ENCODE assay signal across 8 mouse cellular contexts in genomic region chr8:89272381-89272815, GRCm38 (mm10).
DNase-seq lines count a peak whose midpoint lies in the region; ATAC-seq and TF ChIP-seq lines count a peak whose summit lies in the region.

No protein-coding gene starts in this region.

- H3K4me2 ChIP-seq in forebrain, postnatal 0 days (ENCODE audit: low read depth), result peak overlapping the region; percentile 61
- H3K4me2 ChIP-seq in kidney, embryonic 15.5 days, result peak overlapping the region; percentile 75
- H3K4me2 ChIP-seq in liver, embryonic 11.5 days, result peak overlapping the region; percentile 60
- peak overlapping the region; percentile 65 for H3K4me2 ChIP-seq in neural tube, embryonic 13.5 days

- H3K4me3 ChIP-seq in forebrain, postnatal 0 days (ENCODE audit: low read depth, low read length), result peak overlapping the region; percentile 32
- peak overlapping the region; percentile 40 for H3K4me3 ChIP-seq in kidney, embryonic 15.5 days (replicated peaks)
- peak overlapping the region; percentile 33 for H3K4me3 ChIP-seq in liver, embryonic 11.5 days (ENCODE audit: low read depth, low read length)
- peak overlapping the region; percentile 35 for H3K4me3 ChIP-seq in neural tube, embryonic 13.5 days

- no peaks in the 10 kb centered on the region for H3K9me3 ChIP-seq in forebrain, postnatal 0 days (ENCODE audit: low read length)
- H3K9me3 ChIP-seq in kidney, embryonic 15.5 days (replicated peaks), result no peaks in the 10 kb centered on the region
- no peaks in the 10 kb centered on the region for H3K9me3 ChIP-seq in liver, embryonic 11.5 days (ENCODE audit: control insufficient read depth, low read length)
- H3K9me3 ChIP-seq in neural tube, embryonic 13.5 days, result no peaks in the 10 kb centered on the region

- no peaks in the 10 kb centered on the region for H3K4me1 ChIP-seq in forebrain, postnatal 0 days (ENCODE audit: insufficient read depth)
- peaks cover 25% of the 10 kb centered on the region for H3K4me1 ChIP-seq in kidney, embryonic 15.5 days
- H3K4me1 ChIP-seq in liver, embryonic 11.5 days (replicated peaks; ENCODE audit: control insufficient read depth, insufficient read depth, low read length), result no peaks in the 10 kb centered on the region
- peaks cover 20% of the 10 kb centered on the region for H3K4me1 ChIP-seq in neural tube, embryonic 13.5 days (replicated peaks)

- ATAC-seq in forebrain, postnatal 0 days, result peak; percentile 42; the same call in 1 of the 2 replicates
- 0 out of 2 replicates have a peak, but pooled peaks have one; percentile 35 for ATAC-seq in kidney, embryonic 15.5 days (replicated peaks; ENCODE audit: low FRiP score)
- no peak for ATAC-seq in liver, embryonic 11.5 days (replicated peaks; ENCODE audit: low FRiP score)
- ATAC-seq in neural tube, embryonic 13.5 days (ENCODE audit: low read depth), result peak; percentile 53; the same call in 1 of the 2 replicates
- no peak for ATAC-seq in erythroid progenitor cell, adult 5-6 weeks (replicated peaks; ENCODE audit: low FRiP score, poor library complexity, severe bottlenecking)

- 2% methylated on average over 28 of the region's 28 CpGs for WGBS in forebrain, postnatal 0 days
- 2% methylated on average over 28 of the region's 28 CpGs for WGBS in kidney, embryonic 15.5 days
- WGBS in liver, embryonic 11.5 days, result 3% methylated on average over 28 of the region's 28 CpGs
- WGBS in neural tube, embryonic 13.5 days, result under 1% methylated on average over 28 of the region's 28 CpGs

- no peak for TF ChIP-seq CTCF in forebrain, postnatal 0 days (IDR thresholded peaks at IDR 0.05; ENCODE audit: low read depth)

- no peak overlapping the region for H3K27ac ChIP-seq in forebrain, postnatal 0 days (ENCODE audit: low read depth, low read length)
- peak overlapping the region; percentile 89 for H3K27ac ChIP-seq in kidney, embryonic 15.5 days
- no peak overlapping the region for H3K27ac ChIP-seq in liver, embryonic 11.5 days (ENCODE audit: low read depth, low read length)
- peak overlapping the region; percentile 81 for H3K27ac ChIP-seq in neural tube, embryonic 13.5 days (replicated peaks)

- H3K9ac ChIP-seq in forebrain, postnatal 0 days, result peak overlapping the region; percentile 35; the same call in 1 of the 2 replicates
- peak overlapping the region; percentile 44 for H3K9ac ChIP-seq in kidney, embryonic 15.5 days
- no peak overlapping the region for H3K9ac ChIP-seq in liver, embryonic 11.5 days (ENCODE audit: low read depth, low read length)
- H3K9ac ChIP-seq in neural tube, embryonic 13.5 days, result peak overlapping the region; percentile 54

- H3K36me3 ChIP-seq in forebrain, postnatal 0 days (ENCODE audit: insufficient read depth), result no peaks in the 10 kb centered on the region
- H3K36me3 ChIP-seq in kidney, embryonic 15.5 days, result no peaks in the 10 kb centered on the region
- no peaks in the 10 kb centered on the region for H3K36me3 ChIP-seq in liver, embryonic 11.5 days (ENCODE audit: control insufficient read depth, insufficient read depth, low read length)
- H3K36me3 ChIP-seq in neural tube, embryonic 13.5 days, result no peaks in the 10 kb centered on the region

- H3K27me3 ChIP-seq in forebrain, postnatal 0 days (ENCODE audit: insufficient read depth, low read length), result no peaks in the 10 kb centered on the region; the same call in 1 of the 2 replicates
- peaks cover 8% of the 10 kb centered on the region for H3K27me3 ChIP-seq in kidney, embryonic 15.5 days
- peaks cover 20% of the 10 kb centered on the region for H3K27me3 ChIP-seq in liver, embryonic 11.5 days (replicated peaks; ENCODE audit: control insufficient read depth, insufficient read depth, low read length)
- peaks cover 8% of the 10 kb centered on the region; the same call in 1 of the 2 replicates for H3K27me3 ChIP-seq in neural tube, embryonic 13.5 days

- peak; percentile 18 to 65 for DNase-seq in adrenal gland, adult (ENCODE audit: inconsistent age in 2 of 2, low spot score in 1 of 2)
- DNase-seq in adrenal gland, adult 8-10 months, result no peak
- peak; percentile 38 for DNase-seq in adrenal gland, adult 2 months
- DNase-seq in forebrain, postnatal 0 days, result peak; percentile 54
- peak; percentile 43 for DNase-seq in liver, embryonic 11.5 days (ENCODE audit: low spot score)

Comparison
In these comparisons a context has a peak if more than half of its experiments do, and no peak if none do; other contexts are left out.
1. ATAC-seq: peak in forebrain, postnatal 0 days (single experiment), kidney, embryonic 15.5 days (single experiment) and neural tube, embryonic 13.5 days (single experiment); none in liver, embryonic 11.5 days (single experiment) and erythroid progenitor cell, adult 5-6 weeks (single experiment).
2. H3K27ac ChIP-seq: peak in kidney, embryonic 15.5 days (single experiment) and neural tube, embryonic 13.5 days (single experiment); none in forebrain, postnatal 0 days (single experiment) and liver, embryonic 11.5 days (single experiment).
3. Peak in every context shown above with its lines, with median percentiles within 50 percentile points of each other: H3K4me2 ChIP-seq and H3K4me3 ChIP-seq.